Mouse (Mus musculus) urinary bladder, adult 2 months (tissue): ENCODE results near the gene Insig2. TPM values are rescaled to one million over a fixed set of nuclear protein-coding genes. Genes with fewer than 3 reads are reported as not detected.

ENCODE experiments used
- DNase-seq: peaks from one replicate; pipeline ENCODE4 v3.0.0; 2022; ENCODE audit warnings: low spot score
- polyA plus RNA-seq: library from polyadenylated mRNA; depleted of rRNA; stranded (reverse); fragments of >200 nt; gene quantifications from 2 replicates; pipeline ENCODE4 v1.2.3, GENCODE M21; 2012; rRNA removed

Gene Insig2
- polyA plus RNA-seq, 1 experiment: 44.6 TPM

- DNase-seq: no peak
Observed at GRCm38 (mm10) chr1:121326591-121327343, 5.6 kb downstream of the Insig2 start.

GRCm38 (mm10) chr1:121323501-121323900, 8.9 kb downstream of the Insig2 start:
- DNase-seq: no peak

- no peak for DNase-seq
Observed at GRCm38 (mm10) chr1:121314766-121315428, 17.5 kb downstream of the Insig2 start.

- no peak for DNase-seq
Observed at GRCm38 (mm10) chr1:121313181-121313580, 19.2 kb downstream of the Insig2 start.

- DNase-seq: no peak
Observed at GRCm38 (mm10) chr1:121312326-121312725, 20.1 kb downstream of the Insig2 start.

GRCm38 (mm10) chr1:121296717-121297255, 35.6 kb downstream of the Insig2 start:
- DNase-seq: no peak

- no peak for DNase-seq
Observed at GRCm38 (mm10) chr1:121293571-121293970, 38.8 kb downstream of the Insig2 start.

GRCm38 (mm10) chr1:121290841-121291240, 41.5 kb downstream of the Insig2 start:
- DNase-seq: no peak

- no peak for DNase-seq
Observed at GRCm38 (mm10) chr1:121290340-121290739, 42.0 kb downstream of the Insig2 start.

GRCm38 (mm10) chr1:121284197-121284596, 48.2 kb downstream of the Insig2 start:
- DNase-seq: no peak

GRCm38 (mm10) chr1:121280501-121280900, 51.9 kb downstream of the Insig2 start:
- no peak for DNase-seq

GRCm38 (mm10) chr1:121278370-121278769, 54.0 kb downstream of the Insig2 start:
- no peak for DNase-seq

GRCm38 (mm10) chr1:121277466-121277865, 54.9 kb downstream of the Insig2 start:
- DNase-seq: no peak

GRCm38 (mm10) chr1:121275961-121276506, 56.4 kb downstream of the Insig2 start:
- DNase-seq: no peak

- DNase-seq: no peak
Observed at GRCm38 (mm10) chr1:121260171-121260741, 72.1 kb downstream of the Insig2 start.

Other genes starting within 250 kb of the Insig2 start
- gene Ccdc93, start 98.5 kb upstream of the Insig2 start, polyA plus RNA-seq: 10.2 and 11.2 TPM in 2 replicates
- gene Htr5b, start 195.9 kb upstream of the Insig2 start, polyA plus RNA-seq: not detected in 2 replicates
- gene Ddx18, start 235.4 kb upstream of the Insig2 start, polyA plus RNA-seq: 40.4 and 43.0 TPM in 2 replicates